Mouse (Mus musculus) megakaryocyte, adult 5-6 weeks (primary cell): Measurements from ENCODE around the gene Marc1. TPM values are rescaled to one million over a fixed set of nuclear protein-coding genes. Genes with fewer than 3 reads are reported as not detected.

Experiments
- ATAC-seq: 2 replicates; pipeline ENCODE4 v1.8.0; 2016; ENCODE audit warnings: mild to moderate bottlenecking, inconsistent platforms; ENCODE audit not compliant: poor library complexity, severe bottlenecking
- total RNA-seq, 2 experiments: library from RNA; stranded (forward) in 1 of 2; stranded (reverse) in 1 of 2; fragments of 153-499, 151-499 nt in 1 of 2; fragments of 221-1000, 200-1000 nt in 1 of 2; gene quantifications; 2 replicates each; pipeline versions ENCODE4 v1.2.3 to v1.2.4; 2015 to 2017

Gene Marc1
- total RNA-seq, 2 experiments from 2014 or later, result 0.37 to 0.62 TPM

DNA sequence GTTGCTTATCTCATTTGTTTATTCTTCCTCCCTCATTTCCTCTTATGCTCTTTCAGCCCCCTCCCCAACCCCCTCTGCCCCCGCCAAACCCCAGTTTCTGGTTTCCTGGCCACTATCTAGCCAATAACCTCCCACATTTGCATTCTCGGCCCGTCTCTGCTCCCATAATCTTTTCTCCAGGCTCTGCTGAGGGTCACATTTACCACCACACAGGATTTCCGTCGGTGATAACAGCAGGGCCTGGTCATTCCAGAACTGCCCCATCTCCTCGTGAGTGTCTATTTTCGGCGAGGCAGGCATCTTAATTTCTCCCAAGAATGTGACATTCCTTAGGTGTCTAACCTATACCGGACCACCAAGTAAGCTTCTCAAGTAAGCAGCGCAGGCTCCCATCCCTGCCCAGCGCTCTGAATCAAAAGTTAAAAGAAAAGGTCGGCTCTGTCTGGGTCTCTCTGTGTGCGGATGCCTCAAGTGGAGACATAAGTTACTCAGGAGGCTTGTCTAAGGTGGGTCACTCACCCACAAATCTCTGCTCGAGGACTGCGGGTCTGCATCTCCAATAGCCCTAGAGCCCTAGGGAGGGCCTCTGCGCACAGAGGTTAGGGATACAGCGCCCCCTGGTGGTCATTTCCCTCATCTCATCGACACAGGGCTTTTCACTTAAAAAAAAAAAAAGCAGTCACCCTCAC, 39.8 kb downstream of the Marc1 start:
- ATAC-seq, result peak; percentile 86

GRCm38 (mm10) chr1:184763866-184764265, 47.2 kb downstream of the Marc1 start:
- ATAC-seq, result no peak

GRCm38 (mm10) chr1:184762941-184763340, 48.2 kb downstream of the Marc1 start:
- ATAC-seq, result no peak

- no peak; the same call in 1 of the 2 replicates for ATAC-seq
Measured at GRCm38 (mm10) chr1:184761988-184762387, 49.1 kb downstream of the Marc1 start.

DNA sequence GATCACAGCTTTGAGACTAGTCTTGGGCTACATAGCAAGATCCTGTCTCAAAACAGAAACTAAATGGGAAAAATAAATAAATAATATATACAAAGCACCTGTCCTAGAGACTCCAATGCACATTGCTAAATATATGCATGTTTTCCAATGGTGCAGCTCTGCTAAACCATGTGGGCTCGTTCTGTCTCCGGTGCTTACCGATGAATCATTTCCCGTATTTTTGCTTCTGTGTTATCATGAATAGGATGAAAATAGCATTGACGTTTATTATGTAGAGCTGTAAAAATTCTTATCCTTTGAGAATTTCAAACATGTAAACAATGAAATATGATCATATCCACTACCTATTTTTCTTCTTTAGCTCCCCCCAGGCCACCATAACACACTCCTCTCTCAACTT, 58.4 kb downstream of the Marc1 start:
- ATAC-seq, result no peak

DNA sequence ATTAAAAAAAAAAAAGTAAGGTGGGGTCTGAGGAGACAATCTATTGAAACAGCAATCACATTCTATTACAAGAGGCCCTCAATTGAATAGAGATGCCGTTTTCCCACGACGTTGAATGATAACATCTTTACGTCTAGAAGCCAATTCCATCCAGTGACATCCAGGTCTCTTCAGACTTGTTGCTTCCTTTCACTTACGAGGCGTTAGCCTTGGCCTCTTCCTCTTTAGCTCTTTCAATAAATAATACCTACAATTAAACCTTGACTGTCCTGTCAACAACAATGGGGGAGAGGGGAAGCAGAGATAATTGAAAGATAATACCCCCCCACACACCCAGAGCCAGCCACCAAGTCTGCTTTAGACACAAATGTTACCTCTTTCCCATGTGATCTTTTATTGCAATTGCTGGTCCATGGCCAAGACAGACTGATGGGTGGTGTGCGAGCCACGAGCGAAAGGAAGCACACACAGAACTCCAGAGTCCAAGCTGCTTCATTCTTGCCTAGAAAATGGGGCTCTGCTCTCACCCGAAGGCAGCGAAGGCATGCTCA, 60.9 kb downstream of the Marc1 start:
- ATAC-seq, result no peak

- no peak for ATAC-seq
Measured at GRCm38 (mm10) chr1:184748692-184749152, 62.4 kb downstream of the Marc1 start.

- ATAC-seq, result peak; percentile 66
Measured at GRCm38 (mm10) chr1:184737876-184738479, 73.1 kb downstream of the Marc1 start.

DNA sequence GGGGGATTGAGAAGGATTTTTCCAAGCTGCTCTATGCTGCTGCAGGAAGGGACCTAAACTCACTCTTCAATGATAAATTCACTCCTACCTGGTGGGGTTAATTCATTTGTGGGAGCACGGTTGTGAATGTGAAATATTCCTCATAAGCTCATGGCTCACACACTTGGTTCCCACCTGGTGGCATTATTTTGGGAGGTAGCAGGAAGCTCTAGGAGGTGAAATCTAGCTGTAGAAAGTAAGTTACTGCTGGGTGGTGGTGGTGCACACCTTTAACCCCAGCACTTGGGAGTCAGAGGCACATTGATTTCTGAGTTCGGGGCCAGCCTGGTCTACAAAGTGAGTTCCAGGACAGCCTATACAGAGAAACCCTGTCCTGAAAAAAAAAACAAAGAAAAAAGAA, 73.9 kb downstream of the Marc1 start:
- ATAC-seq, result no peak

Other genes starting within 250 kb of the Marc1 start
- 29.3 and 39.3 TPM in 2 replicates for gene Hlx, start 78.7 kb downstream of the Marc1 start, total RNA-seq (2015)
- gene Hlx, start 78.7 kb downstream of the Marc1 start, total RNA-seq (2017), result 23.3 and 27.1 TPM in 2 replicates
- 141 and 187 TPM in 2 replicates for gene Marc2, start 35.1 kb upstream of the Marc1 start, total RNA-seq (2015)
- 52.3 and 73.3 TPM in 2 replicates for gene Marc2, start 35.1 kb upstream of the Marc1 start, total RNA-seq (2017)
- gene C130074G19Rik, start 71.9 kb upstream of the Marc1 start, total RNA-seq (2015), result not detected in 2 replicates
- gene C130074G19Rik, start 71.9 kb upstream of the Marc1 start, total RNA-seq (2017), result not detected in 2 replicates
- gene Mark1, start 188.3 kb upstream of the Marc1 start, total RNA-seq (2015), result 0.05 and 0.13 TPM in 2 replicates
- not detected in 2 replicates for gene Mark1, start 188.3 kb upstream of the Marc1 start, total RNA-seq (2017)